Mouse (Mus musculus) spleen, postnatal 4 days (tissue): ENCODE data around the gene A130010J15Rik.

Experiments
- DNase-seq, 2 experiments: peaks; one replicate each; pipeline ENCODE4 v3.0.0; 2022; ENCODE audit warnings: low spot score in 2 of 2

A130010J15Rik gene

DNA sequence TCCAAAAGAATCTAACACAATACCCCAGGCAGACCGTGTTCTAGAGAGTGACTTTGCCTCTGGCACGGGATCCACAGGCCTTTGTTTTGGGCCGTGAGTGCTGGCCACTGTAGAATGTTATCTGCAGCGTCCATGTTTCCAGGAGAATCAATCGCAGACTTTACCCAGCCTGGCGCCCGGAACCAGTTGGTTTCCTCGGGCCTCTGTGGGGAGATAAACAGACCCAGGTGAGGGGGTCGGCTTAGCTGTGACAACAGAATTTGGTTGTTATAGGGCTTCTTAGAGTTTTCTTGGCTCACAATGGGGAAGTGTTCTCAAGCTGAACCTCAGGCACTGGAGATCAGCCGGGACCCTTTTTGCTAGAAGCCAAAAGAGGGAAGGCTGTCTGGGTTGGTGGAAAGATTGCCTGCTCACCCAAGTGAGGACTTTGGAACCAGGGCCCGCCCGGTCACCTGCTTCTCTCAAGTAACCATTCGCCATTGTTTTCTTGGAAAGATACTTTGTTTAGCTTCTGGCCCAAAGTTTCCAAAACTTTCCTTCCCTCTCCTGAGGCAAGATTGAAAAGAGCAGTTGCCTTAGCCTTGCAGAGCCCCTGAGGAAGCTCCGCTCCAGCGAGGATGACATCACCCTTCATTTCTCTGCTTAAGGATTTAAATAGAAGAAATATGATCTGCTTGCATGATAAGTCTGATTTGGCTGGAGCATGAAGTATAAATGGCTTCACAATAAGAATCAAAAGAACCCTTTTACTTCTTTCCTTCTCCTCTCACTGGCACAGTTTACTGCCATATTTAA is 11.3 kb upstream of the A130010J15Rik start:
- no peak for DNase-seq

DNA sequence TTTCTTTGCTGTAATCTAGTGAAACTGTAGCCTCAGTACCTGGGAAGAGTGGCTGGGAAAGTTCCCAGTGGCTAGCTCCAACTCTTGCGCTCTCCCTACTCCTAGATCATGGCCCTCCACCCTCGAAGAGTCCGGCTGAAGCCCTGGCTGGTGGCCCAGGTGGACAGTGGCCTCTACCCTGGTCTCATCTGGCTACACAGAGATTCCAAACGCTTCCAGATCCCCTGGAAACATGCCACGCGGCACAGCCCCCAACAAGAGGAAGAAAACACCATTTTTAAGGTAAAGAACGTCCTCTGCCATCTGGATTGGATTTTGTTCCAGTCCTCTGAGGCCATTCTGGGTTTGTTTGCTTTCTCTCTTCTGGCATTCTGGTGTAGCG is 10.7 kb upstream of the A130010J15Rik start:
- DNase-seq, result no peak

DNA sequence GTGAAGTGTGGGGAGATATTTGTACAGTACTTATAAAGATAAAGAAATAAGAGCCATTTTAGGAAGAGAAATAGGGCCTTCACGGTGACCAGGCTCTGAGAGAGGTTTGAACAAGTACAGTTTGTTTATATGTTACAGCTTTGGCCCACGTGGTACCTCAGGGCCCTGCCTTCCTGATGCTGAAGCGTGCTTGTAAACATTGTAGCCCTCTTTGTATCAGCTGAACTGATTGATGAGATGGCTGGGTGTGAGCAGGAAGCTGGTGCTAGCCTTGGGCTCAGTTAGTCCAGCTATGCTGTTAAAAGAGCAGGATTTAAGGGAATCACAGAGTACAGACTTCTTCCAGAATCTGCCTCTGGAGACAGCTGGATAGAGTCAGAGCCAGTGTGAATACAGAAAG is 8.7 kb upstream of the A130010J15Rik start:
- no peak for DNase-seq

- DNase-seq, result no peak
These were observed 8.2 kb upstream of the A130010J15Rik start for GRCm38 (mm10) chr1:193159613-193160012.

DNA sequence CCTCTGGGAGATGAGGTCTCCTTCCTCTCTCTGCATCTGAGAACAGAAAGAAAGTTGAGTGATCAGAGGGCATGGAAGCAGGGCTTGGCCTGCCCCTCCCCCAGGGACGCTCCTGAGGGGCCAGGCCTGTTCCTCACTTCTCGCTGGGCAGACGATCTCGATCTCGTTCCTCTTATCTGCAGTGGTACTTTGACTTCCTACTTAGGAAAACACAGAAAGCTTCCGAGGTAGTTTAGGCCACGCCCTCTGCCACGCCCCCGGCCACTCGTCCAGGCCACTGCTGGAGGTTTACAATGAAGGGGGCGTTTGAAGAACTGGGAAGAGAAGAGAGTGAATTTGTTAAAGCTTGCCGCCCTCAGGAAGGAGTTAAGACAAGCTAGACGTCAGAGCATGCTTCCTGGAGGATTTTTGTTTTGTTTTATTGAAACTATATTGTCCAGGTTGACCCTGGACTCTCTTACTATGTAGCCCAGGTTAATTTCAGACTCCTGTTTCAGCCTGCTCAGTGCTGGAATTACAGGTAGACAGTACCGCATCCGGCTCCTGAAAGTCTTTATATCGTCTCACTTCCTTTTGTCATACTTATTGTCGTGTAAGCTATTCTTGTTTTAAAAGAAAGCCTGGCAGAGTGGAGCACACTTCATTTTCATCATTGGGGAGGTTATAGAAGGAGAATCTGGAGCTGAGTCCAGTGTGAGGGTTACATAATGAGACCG is 7.4 kb upstream of the A130010J15Rik start:
- DNase-seq, result peak; percentile 69 to 78

- DNase-seq, result peak in 1 of 2 experiments; percentile 55
These were observed 1.4 kb downstream of the A130010J15Rik start for GRCm38 (mm10) chr1:193169228-193169627.

DNA sequence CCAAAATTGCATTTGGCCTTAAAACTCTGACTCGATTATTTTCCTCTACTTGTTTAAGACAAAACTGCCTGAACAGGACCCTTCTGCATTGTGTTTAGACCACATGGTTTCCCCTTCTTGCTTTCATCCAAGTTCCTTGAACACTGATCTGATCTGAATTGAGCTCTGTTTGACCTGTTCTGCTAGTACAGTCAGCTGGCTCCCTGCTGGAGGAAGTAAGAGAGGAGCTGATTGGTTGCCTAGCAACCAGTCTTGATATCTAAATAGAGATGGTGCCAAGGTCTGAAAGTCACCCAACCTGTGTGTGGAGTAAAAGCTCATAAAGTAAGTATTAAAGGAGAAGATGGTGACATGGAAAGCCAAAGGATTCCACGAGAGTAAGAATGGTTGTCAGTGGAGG is 2.0 kb downstream of the A130010J15Rik start:
- no peak for DNase-seq

- peak; percentile 94 to 95 for DNase-seq
These were observed 5.4 kb downstream of the A130010J15Rik start for GRCm38 (mm10) chr1:193172991-193173809.

DNA sequence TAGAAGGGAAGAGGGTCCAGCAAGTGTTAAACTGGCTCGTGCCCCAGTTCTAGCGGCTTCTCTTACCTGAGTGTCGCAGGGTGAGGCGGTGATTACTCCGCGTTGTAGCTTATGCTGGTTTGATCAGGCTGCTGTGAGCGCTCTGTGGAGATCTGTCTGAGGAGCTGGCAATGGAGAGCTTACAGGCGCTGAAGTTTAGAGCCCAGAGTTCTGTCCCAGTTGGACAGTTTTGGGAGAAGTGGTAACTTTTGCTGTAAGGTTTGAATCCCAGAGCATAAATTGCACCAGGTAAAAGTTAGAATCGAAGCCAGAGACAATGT is 5.9 kb downstream of the A130010J15Rik start:
- no peak for DNase-seq

- no peak for DNase-seq
These were observed 6.4 kb downstream of the A130010J15Rik start for GRCm38 (mm10) chr1:193174143-193174733.

DNA sequence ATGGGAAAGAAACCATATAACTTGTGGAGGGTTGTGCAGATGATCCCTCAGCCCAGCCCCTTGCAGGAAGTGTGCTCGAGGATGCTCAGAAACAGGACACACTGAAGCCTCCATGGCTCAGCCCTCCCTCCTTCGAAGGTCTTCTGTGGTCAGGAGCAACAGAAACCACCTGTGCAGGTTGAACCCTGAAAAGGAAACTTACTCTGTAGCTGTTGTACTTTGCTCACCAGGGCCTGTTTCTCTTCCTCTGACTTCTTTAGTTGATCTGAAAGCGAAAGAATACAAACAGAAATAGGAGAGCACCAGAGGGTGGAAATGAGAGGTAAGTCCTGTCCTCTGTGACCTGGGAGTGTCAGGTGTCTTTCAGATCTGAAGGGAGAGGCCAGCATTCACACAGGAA is 13.3 kb downstream of the A130010J15Rik start:
- no peak for DNase-seq

DNA sequence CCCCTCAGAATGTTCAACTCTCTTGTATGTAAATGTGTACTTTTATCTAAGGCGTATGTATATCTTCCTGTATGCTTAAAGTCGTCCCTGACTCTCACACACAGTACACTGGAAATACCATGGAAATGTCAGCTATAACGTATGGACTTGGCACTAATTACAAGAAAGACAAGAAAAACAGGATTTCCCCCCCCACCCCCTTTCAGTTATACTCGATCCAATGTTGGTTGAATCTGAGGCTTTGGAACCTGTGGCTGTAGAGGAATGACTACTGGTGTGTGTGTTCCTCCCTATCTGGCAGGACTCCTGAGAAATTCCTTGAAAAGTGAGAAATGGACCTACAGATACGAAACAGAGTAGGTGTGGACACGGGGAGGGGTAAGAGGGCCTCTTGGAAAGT is 20.4 kb downstream of the A130010J15Rik start:
- no peak for DNase-seq

- DNase-seq, result peak; percentile 43 to 74
These were observed 21.3 kb downstream of the A130010J15Rik start for GRCm38 (mm10) chr1:193189151-193189621.

DNA sequence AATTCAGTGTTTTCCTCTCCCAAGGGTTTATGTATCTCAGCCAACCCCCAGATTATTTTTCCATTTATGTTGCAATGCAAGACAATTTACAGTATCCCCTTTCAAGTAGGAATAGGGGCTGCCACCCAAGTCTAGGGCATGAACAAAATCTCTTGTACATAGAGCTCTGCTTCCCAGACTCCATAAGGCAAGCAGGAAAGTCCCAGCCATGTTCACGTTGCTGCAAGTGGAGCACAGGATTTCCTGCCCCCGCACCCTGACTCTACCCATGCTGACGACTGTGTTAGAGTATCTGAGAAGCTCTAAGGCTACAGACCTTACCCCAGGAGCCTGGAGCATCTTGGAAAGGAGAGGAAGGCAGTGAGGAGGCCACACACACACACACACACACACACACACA is 21.9 kb downstream of the A130010J15Rik start:
- DNase-seq, result no peak

DNA sequence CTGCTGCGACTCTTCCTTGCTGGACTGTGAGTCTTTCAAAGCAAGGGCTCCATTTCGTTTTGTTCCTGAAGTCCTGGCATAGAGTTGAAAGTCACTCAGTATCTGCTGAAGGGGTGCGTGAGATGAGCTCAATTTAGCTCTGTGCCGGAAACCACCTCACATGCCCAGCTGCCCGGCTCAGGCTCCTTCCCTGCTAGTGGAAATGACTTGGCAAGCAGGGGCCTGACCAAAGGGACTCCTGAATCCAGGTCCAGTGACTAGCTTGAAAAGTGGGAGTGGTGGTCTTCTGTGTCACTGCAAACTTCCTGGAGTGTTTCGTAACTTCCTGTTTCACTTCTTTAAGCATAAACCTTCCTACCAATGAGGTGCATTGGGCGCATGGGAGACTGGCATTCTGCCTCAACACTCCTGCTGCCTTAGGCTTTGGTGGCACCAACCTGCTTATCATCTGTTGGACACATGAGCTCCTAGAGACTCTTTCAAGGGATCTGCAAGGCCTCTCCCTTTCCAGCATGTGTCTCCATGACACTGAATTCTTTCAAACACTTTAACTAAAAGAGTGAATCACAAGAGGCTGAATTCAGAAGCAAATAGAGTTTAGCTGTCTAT is 23.9 kb downstream of the A130010J15Rik start:
- DNase-seq, result no peak

- DNase-seq, result no peak
These were observed 26.7 kb downstream of the A130010J15Rik start for GRCm38 (mm10) chr1:193194416-193195140.

GRCm38 (mm10) chr1:193195169-193195810 is 27.4 kb downstream of the A130010J15Rik start:
- no peak for DNase-seq

- DNase-seq, result no peak
These were observed 29.8 kb downstream of the A130010J15Rik start for GRCm38 (mm10) chr1:193197494-193198205.

DNA sequence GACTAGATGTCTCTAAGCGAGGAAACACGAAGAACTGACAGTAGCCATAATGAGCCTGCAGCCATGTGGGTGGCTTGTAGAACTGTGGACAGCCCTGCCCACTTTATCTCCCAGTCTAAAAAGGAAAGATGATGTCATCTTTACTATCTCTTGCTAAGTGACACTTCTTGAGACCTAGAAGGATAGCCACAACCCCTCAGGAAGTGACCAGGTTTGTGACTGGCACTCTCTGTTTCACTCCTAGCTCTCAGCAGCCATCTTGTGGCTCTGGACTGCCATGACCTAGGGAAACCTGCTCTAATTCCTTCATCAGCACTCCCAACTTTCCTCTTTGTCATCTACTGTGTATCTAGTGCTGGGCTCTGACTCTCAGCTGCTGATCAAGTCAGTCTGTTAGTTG is 30.5 kb downstream of the A130010J15Rik start:
- DNase-seq, result no peak
